Mouse (Mus musculus): ENCODE measurements around the gene Abcc5.

Abcc5 gene

DNA sequence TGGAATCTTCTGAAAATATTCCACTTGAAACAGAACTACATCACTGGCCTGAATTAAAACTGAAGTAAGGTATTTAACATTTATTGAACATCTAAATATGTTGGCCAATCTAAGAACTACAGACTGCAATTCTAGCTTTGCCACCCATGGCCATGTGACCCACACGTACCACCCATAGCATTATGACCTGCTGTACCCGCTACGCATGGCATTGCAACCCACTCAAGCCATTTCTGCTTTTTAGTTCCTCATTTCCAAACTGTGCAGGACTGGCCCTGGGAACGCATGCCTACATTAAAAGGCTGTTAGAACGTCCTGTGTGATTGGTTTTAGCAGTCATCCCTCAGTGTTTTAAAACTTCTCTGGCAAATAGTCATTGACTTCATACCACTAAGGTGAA lies 68.4 kb downstream of the Abcc5 start:
- no peak for DNase-seq

DNA sequence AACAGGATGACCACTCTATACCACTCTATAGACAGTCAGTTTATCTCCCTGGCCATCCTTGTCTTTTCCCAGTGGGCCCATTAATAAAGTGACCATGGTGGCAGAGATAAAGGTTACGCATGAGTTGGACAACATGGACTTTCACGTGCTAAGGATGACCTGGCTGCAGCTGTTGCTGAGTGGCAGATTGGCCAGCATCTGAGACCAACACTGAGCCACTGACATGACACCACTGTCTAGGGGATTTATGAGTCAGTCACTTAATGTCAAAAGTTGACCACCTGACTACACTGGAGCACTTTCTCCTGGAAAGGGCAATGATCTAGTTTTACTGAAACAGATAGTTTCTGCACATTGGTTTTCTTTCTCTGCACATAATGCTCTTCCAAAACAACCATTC lies 71.4 kb downstream of the Abcc5 start:
- no peak for DNase-seq

DNA sequence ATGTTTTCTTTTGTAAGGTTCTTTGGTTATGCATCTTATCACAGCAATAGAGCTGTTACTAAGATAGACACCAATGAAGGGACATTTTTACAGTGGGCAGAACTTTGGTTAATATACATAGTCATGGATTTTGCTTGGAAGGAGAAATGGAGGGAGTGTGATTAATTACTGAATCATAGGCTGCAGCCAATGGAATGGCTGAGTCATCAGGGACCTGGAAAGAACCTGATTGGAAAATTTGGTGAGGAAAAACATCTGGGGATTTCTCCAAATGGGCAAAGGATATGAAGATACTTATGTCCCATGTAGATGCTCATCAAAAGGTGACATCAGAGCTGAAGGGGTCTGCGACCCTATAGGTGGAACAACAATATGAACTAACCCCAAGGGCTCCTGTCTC lies 72.2 kb downstream of the Abcc5 start:
- DNase-seq = no peak

DNA sequence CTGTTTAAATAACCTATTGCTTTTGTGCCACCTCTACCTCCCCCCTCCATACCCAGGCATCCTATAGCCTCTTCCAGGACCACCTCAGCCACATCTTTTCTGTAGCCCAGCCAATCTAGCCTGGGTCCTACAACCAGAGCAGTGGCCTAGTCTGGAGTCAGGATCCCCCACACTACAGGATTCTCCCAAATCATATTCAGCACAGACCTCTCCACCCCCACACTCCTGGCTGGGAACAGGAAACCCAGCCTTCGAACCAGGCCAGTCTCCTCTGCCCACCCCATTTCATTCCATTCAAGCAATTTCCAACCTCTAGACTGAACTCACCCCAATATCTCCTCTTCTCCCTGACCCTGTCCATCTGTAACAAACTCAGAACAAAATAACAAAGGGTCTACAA lies 80.7 kb downstream of the Abcc5 start:
- no peak for DNase-seq

DNA sequence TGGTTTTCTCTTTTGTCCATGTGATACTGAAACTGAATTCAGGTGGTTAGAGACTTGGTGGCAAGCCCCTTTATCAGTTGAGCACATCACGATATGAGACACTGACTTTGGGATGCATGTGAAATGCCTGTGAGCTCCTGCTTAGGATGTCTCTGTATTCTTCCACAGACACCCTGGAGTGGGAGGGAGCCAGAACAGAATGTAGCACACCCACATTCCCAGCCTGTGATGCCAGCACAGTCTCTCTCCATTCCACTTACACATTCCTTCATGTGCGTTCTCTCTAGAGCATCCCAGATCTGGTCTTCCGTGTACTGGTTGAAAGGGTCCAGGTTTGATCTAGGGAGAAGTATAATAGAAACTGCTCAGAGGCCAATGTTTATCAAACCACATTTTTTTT lies 87.6 kb downstream of the Abcc5 start:
- peak; percentile 66 for DNase-seq

DNA sequence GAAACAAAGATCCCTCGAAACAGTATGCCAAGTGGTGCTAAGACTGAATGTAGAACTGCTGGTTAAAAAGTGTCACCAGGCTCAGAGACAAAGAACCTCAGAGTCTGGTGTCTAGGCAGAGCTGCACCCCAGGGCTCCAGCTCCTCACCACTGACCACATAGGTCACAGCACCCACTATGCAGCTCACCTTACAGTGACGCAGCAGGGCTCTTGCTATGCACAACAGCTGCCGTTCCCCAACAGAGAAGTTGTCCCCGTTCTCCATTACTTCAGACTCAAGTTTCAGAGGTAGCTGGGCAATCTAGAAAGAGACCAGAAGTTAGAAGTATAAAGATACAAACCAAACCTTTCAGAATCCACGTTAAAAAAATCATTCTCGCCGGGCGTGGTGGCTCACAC lies 91.3 kb downstream of the Abcc5 start:
- no peak for DNase-seq

DNA sequence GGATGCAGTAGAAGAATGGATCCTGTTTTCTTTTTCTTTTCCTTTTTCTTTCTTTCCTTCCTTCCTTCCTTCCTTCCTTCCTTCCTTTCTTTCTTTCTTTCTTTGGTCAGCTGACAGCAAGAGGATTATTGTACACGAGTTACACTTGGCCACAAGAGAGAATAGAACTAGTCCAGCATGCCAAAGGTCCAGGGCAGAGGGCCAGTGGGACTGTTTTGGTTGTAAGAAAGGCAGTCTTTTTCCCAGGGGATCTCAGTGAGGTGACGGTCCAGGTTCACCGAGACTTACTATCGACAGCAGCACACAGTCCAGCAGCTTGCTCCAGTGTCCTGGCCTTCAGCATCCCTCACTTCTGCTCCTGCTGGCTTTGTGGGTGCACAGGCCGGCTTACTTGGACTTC lies 97.9 kb downstream of the Abcc5 start:
- no peak for DNase-seq

DNA sequence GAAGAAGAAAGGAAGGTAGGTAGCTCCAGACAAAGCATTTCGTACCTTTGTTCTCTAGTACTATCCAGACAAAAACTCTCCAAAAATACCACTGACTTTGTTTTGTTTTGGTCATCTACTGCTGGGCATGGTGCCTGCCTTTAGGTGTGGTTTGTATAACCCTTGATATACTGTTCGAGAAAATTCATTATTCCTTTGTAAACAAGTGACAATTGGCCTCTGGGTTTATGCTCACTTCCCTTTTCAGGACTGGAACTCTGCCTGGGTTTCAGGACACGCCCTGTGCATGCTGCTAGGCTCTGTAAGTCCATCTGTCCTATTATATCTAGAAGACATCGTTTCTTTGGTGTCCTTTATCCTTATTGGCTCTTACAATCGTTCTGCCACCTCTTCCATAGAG lies 100.9 kb downstream of the Abcc5 start, which contains the start of gene Cyp2ab1:
Gene Cyp2ab1 (minus strand): TSS at position 119 of the 400 bp plus-strand sequence.
- no peak for DNase-seq

DNA sequence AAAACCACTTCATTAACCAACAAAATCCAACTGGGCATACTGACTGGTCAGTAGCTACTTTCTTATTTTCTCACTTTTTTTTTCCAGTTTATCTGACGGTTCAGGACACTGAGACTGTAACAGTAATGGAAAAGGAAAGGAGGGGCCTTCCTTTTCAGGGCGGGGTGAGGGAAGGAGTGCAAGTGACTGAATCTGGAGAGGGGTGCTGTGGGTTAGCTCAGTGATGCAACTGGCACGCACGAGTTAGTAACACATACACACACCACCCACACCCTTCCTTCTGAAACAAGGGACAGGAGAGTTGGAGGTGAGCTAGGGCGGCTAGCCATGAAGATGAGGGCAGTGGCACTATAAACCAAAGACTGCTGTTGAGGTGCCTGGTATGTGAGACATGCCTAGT lies 102.3 kb downstream of the Abcc5 start:
- DNase-seq = no peak

DNA sequence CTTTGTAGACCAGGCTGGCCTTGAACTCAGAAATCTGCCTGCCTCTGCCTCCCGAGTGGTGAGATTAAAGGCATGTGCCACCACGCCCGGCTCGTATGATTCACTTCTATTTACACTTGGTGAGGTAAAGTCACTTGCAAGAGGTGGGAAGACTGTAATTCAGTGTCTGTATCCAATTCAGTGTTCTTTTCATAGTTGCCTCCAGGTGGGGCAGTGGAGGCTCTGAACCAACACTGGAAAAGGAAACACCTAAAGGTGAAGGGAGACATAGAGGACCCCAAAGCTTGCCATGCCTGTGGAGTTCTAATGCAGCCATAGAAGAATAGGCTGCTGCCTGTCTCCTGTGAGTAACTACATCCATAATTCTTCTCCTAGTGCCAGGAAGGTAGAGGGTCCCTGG lies 103.9 kb downstream of the Abcc5 start:
- no peak for DNase-seq

DNA sequence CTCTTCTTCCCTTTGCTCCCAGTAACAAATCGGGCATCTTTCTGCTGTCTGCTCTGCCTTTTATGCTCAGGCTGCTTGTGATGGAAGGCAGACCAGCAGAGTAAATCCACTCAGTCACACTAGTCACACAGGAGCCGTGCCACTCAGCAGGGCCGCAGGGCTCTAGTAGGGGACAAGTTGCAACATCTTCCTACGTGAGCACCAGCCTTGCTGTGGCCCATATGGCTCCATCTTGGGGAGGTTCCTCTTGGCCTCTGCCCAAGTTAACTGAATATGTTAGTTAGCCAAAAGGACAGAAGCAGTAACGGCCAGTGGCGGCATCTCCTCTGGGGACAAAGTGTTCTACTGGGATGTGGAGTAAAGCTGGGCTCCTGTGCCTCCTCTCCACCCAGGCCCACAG lies 109.4 kb downstream of the Abcc5 start:
- DNase-seq = no peak

DNA sequence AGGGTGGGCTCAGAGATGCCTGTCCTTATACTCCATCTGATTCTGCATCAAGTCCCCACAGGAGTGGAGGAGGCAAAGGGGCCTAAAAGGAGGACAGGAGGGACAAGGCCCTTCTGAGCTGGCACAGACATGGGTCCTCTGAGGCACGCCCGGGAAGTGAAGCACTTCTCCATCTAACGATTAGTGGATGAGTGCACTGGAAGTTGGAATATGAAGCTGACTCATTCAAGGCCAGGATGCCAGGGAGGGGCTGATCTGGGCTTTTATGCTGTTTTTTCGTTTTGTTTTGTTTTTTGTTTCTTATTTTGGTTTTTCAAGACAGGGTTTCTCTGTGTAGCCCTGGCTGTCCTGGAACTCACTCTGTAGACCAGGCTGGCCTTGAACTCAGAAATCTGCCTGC lies 110.9 kb downstream of the Abcc5 start:
- DNase-seq = no peak

DNA sequence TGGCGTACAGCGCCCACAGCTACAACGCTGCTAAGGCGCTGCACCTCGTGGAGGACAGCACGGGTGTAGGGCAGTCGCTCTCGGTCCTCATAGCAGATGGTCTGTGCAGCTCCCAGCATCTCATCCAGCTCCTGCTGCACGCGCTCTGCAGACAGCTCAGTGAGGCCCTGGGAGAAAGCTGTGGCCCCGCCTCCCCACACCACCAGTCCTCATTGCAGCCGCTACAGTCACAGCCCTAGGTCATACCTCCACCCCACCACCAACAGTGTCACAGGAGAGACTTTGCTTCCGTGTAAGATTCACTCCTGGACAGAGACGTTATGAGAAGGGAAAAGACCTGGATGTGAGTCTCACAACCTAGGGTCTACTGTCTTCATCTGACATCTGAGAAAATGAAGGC lies 113.9 kb downstream of the Abcc5 start:
- DNase-seq = no peak

DNA sequence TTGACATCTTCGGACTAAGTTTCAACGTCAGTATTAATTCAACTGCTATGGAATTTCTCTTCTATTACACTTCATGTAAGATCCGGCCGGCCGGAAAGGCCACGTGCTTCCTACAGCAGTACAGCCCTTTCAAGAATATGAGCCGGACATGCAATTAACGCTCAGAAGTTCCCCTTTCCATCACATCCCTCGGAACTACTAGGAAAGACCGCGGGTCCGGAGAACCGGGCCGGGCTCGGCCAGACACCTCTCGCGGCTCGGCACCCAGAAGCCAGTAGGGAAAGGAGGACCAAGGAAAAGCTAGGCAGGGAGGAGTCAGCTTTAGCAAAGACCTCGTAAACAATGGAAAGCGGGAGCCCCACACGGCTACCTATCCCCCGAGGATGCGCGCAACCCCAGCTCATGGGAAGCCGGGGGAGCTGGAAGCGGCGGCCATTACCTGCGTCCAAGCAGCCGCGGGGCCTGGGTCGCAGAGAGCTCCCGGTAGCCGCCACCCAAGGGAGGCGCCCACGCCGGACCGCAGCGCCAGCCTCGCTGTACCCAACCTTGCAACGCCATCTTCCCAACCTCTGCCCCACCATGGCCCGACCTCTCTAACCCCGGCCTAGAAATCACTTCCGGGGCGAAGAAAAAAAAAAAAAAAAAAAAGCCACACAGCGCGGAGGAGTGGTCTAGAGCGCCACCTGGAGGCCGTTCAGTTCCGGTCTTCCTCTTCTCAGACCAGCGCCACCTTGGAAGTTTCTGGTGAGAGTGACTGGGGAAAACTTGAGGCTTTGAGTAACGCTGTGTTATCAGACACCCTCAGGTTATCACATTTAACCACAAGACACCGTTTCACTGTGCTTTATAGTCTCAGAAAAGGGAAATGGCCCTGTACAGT lies 124.2 kb downstream of the Abcc5 start, which contains the start of gene Parl:
Gene Parl (minus strand): TSS at position 618 of the 880 bp plus-strand sequence.
- DNase-seq = peak; percentile 76

DNA sequence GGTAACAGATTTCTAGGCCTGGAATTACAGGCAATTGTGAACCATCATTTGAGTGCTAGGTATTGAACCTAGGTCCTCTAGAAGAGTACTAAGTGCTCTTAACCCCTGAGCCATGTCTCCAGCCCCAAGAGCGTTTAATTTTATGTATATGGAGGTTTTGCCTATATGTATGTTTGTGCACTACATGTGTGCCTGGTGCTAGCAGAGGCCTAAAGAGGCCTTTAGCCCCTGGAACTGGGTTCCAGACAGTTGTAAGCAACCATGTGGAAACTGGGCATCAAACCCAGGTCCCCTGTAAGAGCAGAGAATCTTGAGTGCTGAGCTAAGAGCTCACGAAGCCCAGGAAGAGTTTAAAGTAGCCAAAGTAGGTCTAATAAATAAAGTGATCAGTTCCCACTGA lies 126.1 kb downstream of the Abcc5 start:
- no peak for DNase-seq

Measured in right cerebral cortex, postnatal 25 days (tissue).